Mouse (Mus musculus) kidney, adult 11 months (tissue): Measurements from ENCODE around the gene Pde11a.
A peak's percentile ranks its signal among the peaks of the same experiment; 100 is the strongest.

Experiments
- DNase-seq: peaks from one replicate; pipeline ENCODE4 v3.0.0; 2022

Gene Pde11a

GRCm38 (mm10) chr2:76088844-76089243 lies 249.7 kb downstream of the Pde11a start:
- DNase-seq, result no peak

GRCm38 (mm10) chr2:76088413-76088812 lies 250.2 kb downstream of the Pde11a start:
- DNase-seq, result no peak

GRCm38 (mm10) chr2:76087170-76087569 lies 251.4 kb downstream of the Pde11a start:
- no peak for DNase-seq

GRCm38 (mm10) chr2:76084982-76085381 lies 253.6 kb downstream of the Pde11a start:
- no peak for DNase-seq

- no peak for DNase-seq
Observed at GRCm38 (mm10) chr2:76083901-76084300, 254.7 kb downstream of the Pde11a start.

- DNase-seq, result no peak
Observed at GRCm38 (mm10) chr2:76083396-76083795, 255.2 kb downstream of the Pde11a start.

- no peak for DNase-seq
Observed at GRCm38 (mm10) chr2:76081991-76082390, 256.6 kb downstream of the Pde11a start.

GRCm38 (mm10) chr2:76080549-76080948 lies 258.0 kb downstream of the Pde11a start:
- DNase-seq, result no peak

- DNase-seq, result no peak
Observed at GRCm38 (mm10) chr2:76076838-76077237, 261.7 kb downstream of the Pde11a start.

- DNase-seq, result no peak
Observed at GRCm38 (mm10) chr2:76076047-76076446, 262.5 kb downstream of the Pde11a start.

- DNase-seq, result no peak
Observed at GRCm38 (mm10) chr2:76073079-76073478, 265.5 kb downstream of the Pde11a start.

- DNase-seq, result peak; percentile 65
Observed at GRCm38 (mm10) chr2:76070432-76071306, 267.9 kb downstream of the Pde11a start.

GRCm38 (mm10) chr2:76069238-76069637 lies 269.3 kb downstream of the Pde11a start:
- no peak for DNase-seq

GRCm38 (mm10) chr2:76068155-76068554 lies 270.4 kb downstream of the Pde11a start:
- no peak for DNase-seq

- DNase-seq, result no peak
Observed at GRCm38 (mm10) chr2:76067144-76067543, 271.4 kb downstream of the Pde11a start.

GRCm38 (mm10) chr2:76065292-76065691 lies 273.3 kb downstream of the Pde11a start:
- no peak for DNase-seq

GRCm38 (mm10) chr2:76064078-76064477 lies 274.5 kb downstream of the Pde11a start:
- DNase-seq, result no peak

- no peak for DNase-seq
Observed at GRCm38 (mm10) chr2:76060207-76060606, 278.4 kb downstream of the Pde11a start.

- DNase-seq, result no peak
Observed at GRCm38 (mm10) chr2:76059595-76059994, 279.0 kb downstream of the Pde11a start.

GRCm38 (mm10) chr2:76058661-76059467 lies 279.7 kb downstream of the Pde11a start:
- DNase-seq, result no peak

GRCm38 (mm10) chr2:76057555-76057954 lies 281.0 kb downstream of the Pde11a start:
- no peak for DNase-seq

- no peak for DNase-seq
Observed at GRCm38 (mm10) chr2:76053748-76054331, 284.7 kb downstream of the Pde11a start.

GRCm38 (mm10) chr2:76052897-76053505 lies 285.6 kb downstream of the Pde11a start:
- DNase-seq, result no peak
